Mouse (Mus musculus) limb, embryonic 15.5 days (tissue): ENCODE measurements at regions not wholly inside any gene's neighbourhood (a gene's known extent, or its start where the extent isn't known, plus 50 kb on each side); places are given as distances from the start of the nearest gene placed in this dataset.

ENCODE experiments used
- ATAC-seq: fragments of 200-750 bp; cut with Nextera tagmentation; 2 replicates; pipeline ENCODE4 v1.8.0; 2017; ENCODE audit warnings: low read depth, moderate TSS enrichment; ENCODE audit not compliant: insufficient number of reproducible peaks, low FRiP score, low TSS enrichment
- H3K27ac ChIP-seq: fragments of 300-500 bp; sonication (generic); 2 replicates; pipeline ENCODE4 v1.5.1; 2015; ENCODE audit warnings: moderate library complexity, mild to moderate bottlenecking, inconsistent platforms
- H3K27me3 ChIP-seq: fragments of 300-500 bp; sonication (generic); 2 replicates; pipeline ENCODE4 v1.6.1; 2015; ENCODE audit warnings: inconsistent platforms
- H3K36me3 ChIP-seq: fragments of 300-500 bp; sonication (generic); 2 replicates; pipeline ENCODE4 v1.6.1; 2015; ENCODE audit warnings: inconsistent platforms
- H3K4me1 ChIP-seq: fragments of 300-500 bp; sonication (generic); 2 replicates; pipeline ENCODE4 v1.6.1; 2015; ENCODE audit warnings: inconsistent platforms
- H3K4me2 ChIP-seq: fragments of 300-500 bp; sonication (generic); 2 replicates; pipeline ENCODE4 v1.6.1; 2015; ENCODE audit warnings: mild to moderate bottlenecking, inconsistent platforms
- H3K4me3 ChIP-seq: fragments of 300-500 bp; sonication (generic); 2 replicates; pipeline ENCODE4 v1.5.1; 2015; ENCODE audit warnings: mild to moderate bottlenecking, inconsistent platforms
- H3K9ac ChIP-seq: fragments of 300-500 bp; sonication (generic); 2 replicates; pipeline ENCODE4 v1.6.1; 2015; ENCODE audit warnings: inconsistent platforms
- H3K9me3 ChIP-seq: fragments of 300-500 bp; sonication (generic); 2 replicates; pipeline ENCODE4 v1.6.1; 2016; ENCODE audit warnings: inconsistent platforms
- WGBS: fragments of 180-500 bp; shearing (Covaris S2); methylation state at CpG from one replicate; pipeline ENCODE4 v1.1.7; 2015; 5-methylcytosine and 5-hydroxymethylcytosine counted together

DNA sequence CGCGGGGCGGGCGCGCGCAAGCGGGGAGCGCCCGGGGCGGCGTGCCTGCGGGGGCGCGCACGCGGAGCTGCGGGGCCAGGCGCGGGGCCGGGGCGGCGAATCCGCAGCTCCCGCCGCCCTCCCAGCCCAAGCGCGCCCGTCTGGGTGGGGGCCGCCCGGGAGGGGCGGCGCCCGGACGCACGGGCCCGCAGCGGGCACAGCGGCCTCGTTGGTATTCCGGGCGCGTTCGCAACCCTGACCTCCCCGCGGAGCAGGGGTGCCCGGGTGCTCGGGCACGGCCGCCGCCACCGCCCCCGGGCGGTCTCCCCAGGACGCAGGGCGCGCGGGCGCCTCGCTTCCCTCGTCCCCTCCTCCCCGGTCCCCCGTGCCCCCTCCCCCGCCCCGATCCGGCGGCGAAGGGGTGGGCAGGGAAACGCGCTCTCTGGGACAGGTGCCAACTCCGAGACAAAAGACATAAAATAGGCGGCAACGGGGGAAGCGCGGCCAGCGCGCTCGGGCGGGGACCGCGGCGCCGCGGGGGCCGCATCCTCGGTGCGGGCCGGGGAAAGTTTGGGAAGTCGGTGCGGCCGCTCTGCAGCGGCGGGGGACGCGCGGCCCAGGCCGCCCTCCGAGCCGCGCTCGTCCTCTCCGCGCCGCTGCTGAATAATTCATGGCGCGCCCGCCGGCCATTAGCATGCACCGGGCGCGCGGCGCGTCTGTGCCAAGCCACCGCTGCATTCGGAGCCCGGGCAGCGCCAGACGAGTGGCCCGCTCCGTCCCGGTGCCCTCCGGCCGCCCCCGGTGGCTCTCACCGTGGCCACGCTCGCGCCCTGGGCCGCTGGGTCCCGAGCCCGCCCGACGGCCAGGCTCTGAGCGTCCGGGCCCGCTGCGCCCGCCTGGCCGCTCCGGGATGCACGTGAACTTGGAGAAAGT is 63.7 kb upstream of the Ppara start:
- H3K9ac ChIP-seq, result peak overlapping the region; percentile 99
- no peaks in the 10 kb centered on the region for H3K27me3 ChIP-seq
- peak overlapping the region; percentile 85 for H3K4me2 ChIP-seq
- H3K27ac ChIP-seq, result peak overlapping the region; percentile 99
- WGBS, result 1% methylated on average over 115 of the region's 141 CpGs
- H3K4me1 ChIP-seq, result peaks cover 47% of the 10 kb centered on the region
- peak; percentile 78 for ATAC-seq
- H3K9me3 ChIP-seq, result no peaks in the 10 kb centered on the region
- H3K36me3 ChIP-seq, result peaks cover 8% of the 10 kb centered on the region; the same call in 1 of the 2 replicates
- peak overlapping the region; percentile 78 for H3K4me3 ChIP-seq

DNA sequence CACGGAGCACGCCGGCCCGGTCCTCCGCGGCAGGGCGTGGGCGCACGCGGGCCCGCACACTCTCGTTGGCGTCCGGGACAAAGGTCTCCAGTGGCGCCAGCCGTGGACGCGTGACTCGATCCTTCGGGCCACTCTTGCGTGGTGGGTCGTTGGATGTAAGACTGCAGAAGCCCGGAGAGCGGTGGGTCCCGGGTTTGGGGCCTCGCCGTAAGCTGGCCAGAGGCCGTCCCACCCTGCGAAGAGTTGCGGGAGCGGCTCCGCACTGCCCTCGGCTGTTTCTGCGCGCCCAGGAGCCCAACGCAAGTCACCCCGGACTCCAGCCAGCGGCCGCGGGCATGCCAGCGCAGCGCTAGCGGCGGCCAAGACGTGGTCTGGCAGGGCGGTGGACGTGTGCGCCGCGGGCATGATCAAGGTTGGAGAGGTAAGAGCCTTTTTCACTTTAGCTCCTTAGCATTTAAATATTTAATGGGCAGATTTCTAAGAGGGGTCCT is 63.0 kb upstream of the Ppara start:
- 1% methylated on average over 50 of the region's 50 CpGs for WGBS
- peaks cover 54% of the 10 kb centered on the region for H3K4me1 ChIP-seq

DNA sequence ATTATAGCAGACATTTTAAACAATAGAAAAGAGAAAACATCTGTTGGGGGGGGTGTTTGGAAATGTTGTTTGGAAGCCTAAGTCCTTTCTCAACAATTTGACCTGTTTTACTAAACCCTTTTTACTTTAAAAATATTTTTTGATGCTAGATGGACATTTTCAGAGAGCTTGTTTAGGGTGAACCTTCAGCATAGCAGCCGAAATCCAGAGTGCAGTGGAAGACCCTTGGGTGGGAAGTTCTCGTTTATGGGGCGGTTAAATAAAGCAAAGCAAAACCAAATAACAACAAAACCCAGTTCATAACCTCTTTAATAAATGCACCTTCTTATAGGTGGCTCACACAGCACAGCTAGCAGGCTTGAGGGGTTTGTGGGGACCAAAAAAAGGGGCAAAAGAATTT is 62.4 kb upstream of the Ppara start:
- WGBS, result 47% methylated on average over 3 of the region's 3 CpGs
- Histone ChIP-seq H3K27me3 (no peaks in the 10 kb centered on the region), H3K9me3 (no peaks in the 10 kb centered on the region), H3K4me1 (peaks cover 57% of the 10 kb centered on the region), H3K27ac (peak overlapping the region; percentile 99), H3K4me3 (peak overlapping the region; percentile 78), H3K9ac (peak overlapping the region; percentile 99), H3K4me2 (peak overlapping the region; percentile 85), H3K36me3 (peaks cover 11% of the 10 kb centered on the region; the same call in 1 of the 2 replicates)
- ATAC-seq, result no peak

More for the DNA sequence above, 63.0 kb upstream of the Ppara start:
- Histone ChIP-seq H3K27me3 (no peaks in the 10 kb centered on the region), H3K9me3 (no peaks in the 10 kb centered on the region), H3K9ac (peak overlapping the region; percentile 99), H3K4me3 (peak overlapping the region; percentile 78), H3K4me2 (peak overlapping the region; percentile 85), H3K36me3 (peaks cover 11% of the 10 kb centered on the region; the same call in 1 of the 2 replicates), H3K27ac (peak overlapping the region; percentile 99)
- no peak for ATAC-seq

DNA sequence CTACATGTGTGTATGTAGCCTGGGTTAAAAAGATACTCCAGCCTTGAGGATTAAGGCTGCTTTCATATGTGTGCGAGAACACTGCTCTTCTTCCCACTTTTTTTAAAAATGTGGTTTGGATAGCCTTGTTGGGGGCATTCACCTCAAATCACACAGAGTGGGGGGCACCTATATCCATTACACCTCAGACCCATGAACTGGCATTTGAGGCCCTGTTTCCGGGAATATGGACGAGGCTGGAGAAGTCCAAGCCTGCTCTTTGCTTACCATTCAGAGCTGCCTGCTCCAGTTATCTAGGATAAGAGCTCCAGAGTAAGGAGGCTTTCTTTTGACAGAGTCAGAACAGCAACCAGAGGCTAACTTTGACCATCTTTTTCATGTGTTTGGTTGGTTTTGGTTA is 61.9 kb upstream of the Ppara start:
- no peaks in the 10 kb centered on the region for H3K9me3 ChIP-seq
- peaks cover 11% of the 10 kb centered on the region; the same call in 1 of the 2 replicates for H3K36me3 ChIP-seq
- no peak for ATAC-seq
- WGBS, result 51% methylated on average over 3 of the region's 3 CpGs
- peak overlapping the region; percentile 99 for H3K9ac ChIP-seq
- no peak overlapping the region for H3K27ac ChIP-seq
- peaks cover 60% of the 10 kb centered on the region for H3K4me1 ChIP-seq
- peak overlapping the region; percentile 85 for H3K4me2 ChIP-seq
- peak overlapping the region; percentile 78 for H3K4me3 ChIP-seq
- H3K27me3 ChIP-seq, result no peaks in the 10 kb centered on the region

DNA sequence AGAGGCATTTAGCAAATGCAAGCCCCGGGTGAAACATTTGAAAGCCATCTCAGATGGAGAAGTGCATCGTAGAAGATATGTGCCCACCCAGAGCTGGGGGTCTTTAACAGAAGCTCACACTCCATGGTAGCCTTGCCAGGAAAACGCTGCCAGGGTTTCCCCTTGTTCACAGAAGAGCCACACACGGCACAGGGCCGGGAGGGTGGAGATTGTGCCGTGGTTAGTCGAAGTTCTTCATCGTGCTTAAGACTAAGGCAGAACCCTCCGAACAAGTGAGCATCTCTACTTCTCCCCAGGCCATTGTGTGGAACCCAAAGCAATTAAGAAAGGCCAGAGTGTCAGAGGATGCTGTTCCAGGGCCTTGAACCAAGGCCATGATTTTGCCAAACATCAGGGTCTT is 61.3 kb upstream of the Ppara start:
- peak overlapping the region; percentile 23; the same call in 1 of the 2 replicates for H3K9ac ChIP-seq

DNA sequence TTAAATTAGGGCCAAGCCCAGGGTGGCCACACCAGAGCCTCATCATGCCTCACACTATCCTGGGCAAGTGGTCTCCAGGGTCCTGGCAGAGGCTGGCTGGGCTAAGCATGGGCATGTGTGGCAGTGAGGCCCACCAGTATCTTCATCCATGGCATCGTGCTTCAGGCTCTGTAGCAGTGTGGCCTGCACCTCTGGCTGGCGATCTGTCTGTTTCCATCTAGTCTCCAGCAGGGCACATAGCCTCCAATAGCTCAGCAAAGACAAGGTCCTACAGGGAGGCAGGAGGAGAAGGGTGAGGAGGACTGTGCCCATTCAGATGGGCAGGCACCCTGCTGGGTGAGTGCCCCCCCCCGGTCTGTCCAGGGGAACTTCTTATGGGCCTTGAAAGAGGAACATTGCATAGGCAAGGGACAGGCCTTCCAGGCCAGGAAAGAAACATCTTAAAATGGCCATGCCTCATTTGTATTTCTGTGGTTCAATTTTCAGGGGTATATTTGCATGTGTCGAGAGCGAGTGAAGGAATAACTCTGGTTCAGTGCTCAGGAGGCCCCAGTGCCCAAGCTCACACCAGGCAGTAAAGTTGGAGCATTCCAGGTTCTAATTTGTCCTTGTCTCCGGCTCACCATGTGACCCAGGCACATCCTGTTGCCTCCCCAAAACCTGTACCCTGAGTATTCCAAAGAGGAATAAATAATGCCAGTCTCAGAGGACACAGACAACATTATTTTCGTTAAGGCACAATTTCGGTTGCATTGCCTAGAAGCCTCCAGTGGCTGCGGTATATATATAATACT is 60.4 kb upstream of the Ppara start:
- H3K27ac ChIP-seq, result no peak overlapping the region
- WGBS, result 78% methylated on average over 9 of the region's 9 CpGs
- no peak for ATAC-seq
- peaks cover 65% of the 10 kb centered on the region for H3K4me1 ChIP-seq
- H3K4me3 ChIP-seq, result peak overlapping the region; percentile 78
- H3K36me3 ChIP-seq, result peaks cover 11% of the 10 kb centered on the region; the same call in 1 of the 2 replicates
- H3K4me2 ChIP-seq, result peak overlapping the region; percentile 85
- H3K9me3 ChIP-seq, result no peaks in the 10 kb centered on the region
- H3K9ac ChIP-seq, result 0 out of 2 replicates have a peak overlapping the region, but pooled peaks have one; percentile 11
- no peaks in the 10 kb centered on the region for H3K27me3 ChIP-seq

More for the DNA sequence above, 61.3 kb upstream of the Ppara start:
- Histone ChIP-seq H3K4me3 (peak overlapping the region; percentile 78), H3K27me3 (no peaks in the 10 kb centered on the region), H3K36me3 (peaks cover 11% of the 10 kb centered on the region; the same call in 1 of the 2 replicates), H3K4me1 (peaks cover 65% of the 10 kb centered on the region), H3K4me2 (peak overlapping the region; percentile 85), H3K27ac (no peak overlapping the region), H3K9me3 (no peaks in the 10 kb centered on the region)
- no peak for ATAC-seq
- WGBS, result 56% methylated on average over 9 of the region's 9 CpGs

DNA sequence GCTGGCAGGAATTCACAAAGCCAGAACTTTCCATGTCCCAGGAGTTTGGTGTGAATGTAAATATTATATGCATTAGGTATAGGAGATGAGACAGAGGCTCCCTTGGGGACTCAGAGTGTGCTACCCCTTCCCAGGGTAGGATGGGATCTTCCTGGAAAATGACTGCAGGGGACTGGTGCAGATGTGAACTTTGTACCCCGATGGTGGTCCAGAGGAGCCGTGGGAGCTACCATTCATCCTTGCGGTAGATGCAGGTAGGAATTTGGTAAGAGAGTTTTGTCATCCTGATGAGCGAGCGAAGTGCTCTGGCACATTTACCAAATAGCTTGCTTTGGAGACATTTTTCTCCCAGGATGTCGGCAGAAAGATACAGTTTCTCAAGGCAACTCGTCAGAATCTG is 59.7 kb upstream of the Ppara start:
- Histone ChIP-seq H3K4me3 (no peak overlapping the region), H3K4me2 (peak overlapping the region; percentile 2; the same call in 1 of the 2 replicates), H3K9me3 (no peaks in the 10 kb centered on the region), H3K4me1 (peaks cover 65% of the 10 kb centered on the region), H3K27me3 (no peaks in the 10 kb centered on the region), H3K9ac (0 out of 2 replicates have a peak overlapping the region, but pooled peaks have one; percentile 1), H3K27ac (no peak overlapping the region), H3K36me3 (peaks cover 11% of the 10 kb centered on the region; the same call in 1 of the 2 replicates)
- no peak for ATAC-seq
- WGBS, result 88% methylated on average over 7 of the region's 7 CpGs

DNA sequence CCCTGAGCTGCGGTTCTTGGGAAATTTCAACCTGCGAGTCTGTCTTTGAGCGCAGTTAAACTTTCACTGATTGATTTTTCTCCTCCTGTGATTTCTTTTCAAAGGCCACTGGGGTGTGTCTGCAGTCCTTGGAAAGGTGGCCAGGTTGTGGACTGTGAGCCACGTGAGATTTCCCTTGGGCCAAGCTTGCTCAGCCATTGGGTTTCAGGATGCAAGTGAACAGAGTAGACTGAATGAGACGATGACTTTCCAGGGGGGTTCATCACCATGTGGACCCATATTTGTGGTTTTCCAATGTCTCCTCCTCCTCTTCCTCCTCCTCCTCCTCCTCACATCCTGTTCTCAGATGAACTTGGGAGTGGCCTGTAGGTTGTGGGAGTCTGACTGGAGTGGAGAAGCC is 59.0 kb upstream of the Ppara start:
- Histone ChIP-seq H3K27ac (no peak overlapping the region), H3K4me1 (peaks cover 69% of the 10 kb centered on the region), H3K9me3 (no peaks in the 10 kb centered on the region), H3K27me3 (no peaks in the 10 kb centered on the region), H3K4me3 (no peak overlapping the region), H3K4me2 (peak overlapping the region; percentile 2; the same call in 1 of the 2 replicates), H3K9ac (0 out of 2 replicates have a peak overlapping the region, but pooled peaks have one; percentile 1), H3K36me3 (peaks cover 11% of the 10 kb centered on the region; the same call in 1 of the 2 replicates)
- ATAC-seq, result no peak
- 67% methylated on average over 5 of the region's 5 CpGs for WGBS

DNA sequence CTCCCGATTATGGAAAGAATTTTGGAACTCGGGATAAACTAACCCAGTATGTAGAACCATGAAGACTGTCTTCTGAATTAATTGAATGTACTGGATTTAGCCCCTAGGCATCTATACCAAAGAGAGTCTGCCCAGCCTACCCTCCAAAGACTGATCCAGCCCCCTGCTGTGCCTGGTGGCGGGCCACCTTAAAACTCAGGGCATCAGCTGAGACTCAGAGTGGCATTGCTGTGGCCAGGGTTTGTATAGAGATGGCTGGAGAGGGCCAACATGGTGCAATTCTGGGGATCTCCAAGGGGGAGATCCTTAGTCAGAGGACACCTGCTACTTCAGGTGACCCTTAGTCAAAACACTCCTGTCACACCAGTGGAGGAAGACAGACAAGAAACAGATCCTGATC is 58.6 kb upstream of the Ppara start:
- 69% methylated on average over 3 of the region's 3 CpGs for WGBS
- Histone ChIP-seq H3K27ac (no peak overlapping the region), H3K4me3 (no peak overlapping the region), H3K9me3 (no peaks in the 10 kb centered on the region), H3K4me1 (peaks cover 73% of the 10 kb centered on the region), H3K4me2 (no peak overlapping the region), H3K36me3 (peaks cover 11% of the 10 kb centered on the region; the same call in 1 of the 2 replicates), H3K9ac (no peak overlapping the region), H3K27me3 (no peaks in the 10 kb centered on the region)
- no peak for ATAC-seq

DNA sequence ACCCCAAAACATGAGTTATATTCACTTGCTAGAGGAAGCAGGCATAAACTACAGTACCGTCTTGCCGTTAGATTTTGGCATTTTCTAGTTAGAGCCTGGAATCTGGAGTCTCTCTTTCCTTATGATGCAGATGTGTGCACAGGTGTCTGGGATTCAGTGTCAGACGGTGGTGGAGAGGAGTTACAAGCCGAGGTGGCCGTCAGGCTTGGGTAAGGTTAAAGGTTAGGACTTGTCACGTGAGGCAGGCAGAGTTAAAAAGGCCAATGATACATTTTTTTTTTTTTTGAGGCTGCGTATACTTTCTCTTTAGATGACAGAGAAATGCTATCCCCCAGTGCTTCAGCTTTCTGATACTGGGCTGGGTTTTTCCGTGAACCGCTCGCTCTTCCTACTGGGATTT is 57.9 kb upstream of the Ppara start:
- 65% methylated on average over 10 of the region's 10 CpGs for WGBS

DNA sequence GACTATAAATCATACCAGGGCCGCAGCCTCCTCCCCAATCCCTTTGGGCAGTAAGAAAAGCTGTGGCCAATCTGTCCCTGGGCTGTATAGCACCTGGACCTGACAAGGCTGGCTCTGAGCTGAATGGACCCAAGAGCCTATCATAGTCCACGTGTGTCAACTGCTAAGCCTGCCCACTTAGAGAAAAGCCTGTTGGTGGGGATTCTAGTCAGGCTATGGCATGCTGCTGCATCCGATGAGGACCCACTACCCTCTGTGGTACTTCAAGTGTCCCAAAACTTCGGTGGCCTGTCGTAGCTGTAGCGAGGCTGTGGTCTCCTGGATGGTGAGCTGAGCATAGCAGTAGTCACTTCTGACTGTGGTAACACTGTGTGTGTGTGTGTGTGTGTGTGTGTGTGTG is 57.4 kb upstream of the Ppara start:
- peaks cover 74% of the 10 kb centered on the region for H3K4me1 ChIP-seq

More for the DNA sequence above, 57.9 kb upstream of the Ppara start:
- Histone ChIP-seq H3K27me3 (no peaks in the 10 kb centered on the region), H3K9ac (no peak overlapping the region), H3K36me3 (peaks cover 11% of the 10 kb centered on the region; the same call in 1 of the 2 replicates), H3K27ac (no peak overlapping the region), H3K4me1 (peaks cover 74% of the 10 kb centered on the region), H3K4me2 (no peak overlapping the region), H3K9me3 (no peaks in the 10 kb centered on the region), H3K4me3 (no peak overlapping the region)
- no peak for ATAC-seq

More for the DNA sequence above, 57.4 kb upstream of the Ppara start:
- 79% methylated on average over 6 of the region's 6 CpGs for WGBS
- Histone ChIP-seq H3K9me3 (no peaks in the 10 kb centered on the region), H3K27ac (0 out of 2 replicates have a peak overlapping the region, but pooled peaks have one; percentile 90), H3K9ac (no peak overlapping the region), H3K27me3 (no peaks in the 10 kb centered on the region), H3K4me3 (no peak overlapping the region), H3K4me2 (no peak overlapping the region), H3K36me3 (peaks cover 11% of the 10 kb centered on the region; the same call in 1 of the 2 replicates)
- no peak for ATAC-seq
